Mouse (Mus musculus): Measurements from ENCODE around the gene Llgl2.

DNA sequence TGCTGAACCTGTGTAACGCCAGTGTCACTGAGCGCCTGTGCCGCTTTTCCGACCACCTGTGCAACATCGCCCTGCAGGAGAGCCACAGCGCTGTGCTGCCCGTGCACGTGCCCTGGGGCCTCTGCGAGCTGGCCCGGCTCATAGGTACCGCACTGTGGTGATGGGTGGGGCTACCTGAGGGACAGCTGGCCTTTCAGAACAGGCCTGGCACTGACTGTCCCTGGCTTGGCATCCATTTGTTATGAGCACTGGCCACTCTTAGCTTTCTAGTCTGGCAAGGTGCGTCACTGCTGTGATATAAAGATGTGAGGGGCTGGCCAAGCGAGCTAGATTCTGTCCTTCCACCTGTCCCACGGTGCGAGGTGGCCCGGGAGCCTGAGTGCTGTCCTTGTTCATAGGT lies 31.9 kb upstream of the Llgl2 start:
- TF ChIP-seq CTCF (IDR thresholded peaks at IDR 0.05; ENCODE audit: extremely low read depth, insufficient read length, insufficient replicate concordance, low read depth, low read length), result no peak
- TF ChIP-seq POLR2A (IDR thresholded peaks at IDR 0.05; ENCODE audit: low read depth, low read length), result no peak
